Mouse (Mus musculus) liver, embryonic 14.5 days (tissue): ENCODE measurements around the gene Wnt6.

Experiments used
- CTCF ChIP-seq: IDR thresholded peaks from 2 replicates; pipeline ENCODE4 v1.5.1; 2016; ENCODE audit warnings: antibody characterized with exemption, low read depth, control low read depth
- EP300 ChIP-seq: IDR thresholded peaks from 2 replicates; pipeline ENCODE4 v1.6.1; 2016; ENCODE audit warnings: antibody characterized with exemption, low read depth

DNA sequence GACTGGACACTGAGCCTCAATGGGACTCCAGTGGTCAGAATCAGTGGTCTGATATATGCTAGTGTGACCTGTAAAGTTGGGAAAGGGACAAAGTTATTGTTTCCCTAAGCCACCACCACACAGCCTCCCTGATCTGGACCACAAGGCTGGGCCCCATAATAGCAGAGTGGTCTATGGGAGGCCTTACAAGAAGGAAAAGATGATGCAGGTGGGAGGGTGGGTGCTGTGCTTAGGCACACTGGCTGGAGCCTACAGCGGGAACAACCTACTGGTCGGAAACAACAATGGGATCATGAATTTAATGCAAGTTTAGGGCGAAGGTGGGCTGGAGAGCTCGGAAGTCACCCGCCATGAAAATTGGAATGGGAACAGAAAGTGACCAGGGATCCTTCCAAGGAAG, 34.2 kb downstream of the Wnt6 start:
- no peak for TF ChIP-seq CTCF
- TF ChIP-seq EP300, result no peak
